Mouse (Mus musculus) layer of hippocampus, adult 18-20 months (tissue): ENCODE data around the gene Gm27027. TPM values are rescaled to one million over a fixed set of nuclear protein-coding genes. Genes with fewer than 3 reads are reported as not detected.
A peak's percentile ranks its signal among the peaks of the same experiment; 100 is the strongest.

Source experiments
- DNase-seq, 2 experiments: peaks; one replicate each; pipeline ENCODE4 v3.0.0; 2022; ENCODE audit warnings: low spot score in 2 of 2
- total RNA-seq, 2 experiments: library from RNA; stranded (reverse); gene quantifications; 2 replicates each; pipeline ENCODE4 v1.2.3; 2021

The Gm27027 gene
- total RNA-seq, 2 experiments from 2014 or later: not detected

GRCm38 (mm10) chr2:93976436-93977252 lies 19.5 kb downstream of the Gm27027 start:
- DNase-seq: peak in 1 of 2 experiments; percentile 57

GRCm38 (mm10) chr2:93975526-93976435 lies 20.4 kb downstream of the Gm27027 start:
- DNase-seq: no peak

- no peak for DNase-seq
Observed at GRCm38 (mm10) chr2:93975041-93975440, 21.1 kb downstream of the Gm27027 start.

GRCm38 (mm10) chr2:93971647-93972046 lies 24.5 kb downstream of the Gm27027 start:
- DNase-seq: no peak

- peak; percentile 64 to 82 for DNase-seq
Observed at GRCm38 (mm10) chr2:93964494-93965160, 31.5 kb downstream of the Gm27027 start.

- DNase-seq: no peak
Observed at GRCm38 (mm10) chr2:93963802-93964201, 32.4 kb downstream of the Gm27027 start.

GRCm38 (mm10) chr2:93961716-93962115 lies 34.4 kb downstream of the Gm27027 start:
- DNase-seq: no peak

GRCm38 (mm10) chr2:93959346-93959745 lies 36.8 kb downstream of the Gm27027 start:
- DNase-seq: no peak

- no peak for DNase-seq
Observed at GRCm38 (mm10) chr2:93958216-93958615, 37.9 kb downstream of the Gm27027 start.

- DNase-seq: no peak
Observed at GRCm38 (mm10) chr2:93957785-93958175, 38.4 kb downstream of the Gm27027 start.

GRCm38 (mm10) chr2:93956908-93957784 lies 39.0 kb downstream of the Gm27027 start, which contains the start of gene Gm13889:
Gm13889 (minus strand) TSS chr2:93957201.
- DNase-seq: peak; percentile 84 to 91

GRCm38 (mm10) chr2:93956331-93956801 lies 39.8 kb downstream of the Gm27027 start:
- peak; percentile 54 to 72 for DNase-seq

GRCm38 (mm10) chr2:93955886-93956285 lies 40.3 kb downstream of the Gm27027 start:
- DNase-seq: no peak

- peak in 1 of 2 experiments; percentile 58 for DNase-seq
Observed at GRCm38 (mm10) chr2:93954781-93955578, 41.2 kb downstream of the Gm27027 start.

- no peak for DNase-seq
Observed at GRCm38 (mm10) chr2:93953726-93954125, 42.4 kb downstream of the Gm27027 start.

GRCm38 (mm10) chr2:93946976-93947375 lies 49.2 kb downstream of the Gm27027 start:
- DNase-seq: no peak

- DNase-seq: no peak
Observed at GRCm38 (mm10) chr2:93944855-93945254, 51.3 kb downstream of the Gm27027 start.

GRCm38 (mm10) chr2:93944099-93944498 lies 52.1 kb downstream of the Gm27027 start:
- DNase-seq: no peak

- DNase-seq: no peak
Observed at GRCm38 (mm10) chr2:93941670-93942069, 54.5 kb downstream of the Gm27027 start.
